Mouse (Mus musculus) urinary bladder, postnatal 4 days (tissue): ENCODE data around the gene Prex1.
"Not testable (repeated sequence)": the region's sequence is repeated elsewhere in the genome, so short reads cannot be mapped to it uniquely, and the experiment has no call there.

Experiments used
- DNase-seq, 2 experiments: peaks; one replicate each; pipeline ENCODE4 v3.0.0; 2021 to 2022; ENCODE audit warnings: low spot score in 2 of 2

The Prex1 gene

GRCm38 (mm10) chr2:166517392-166518174 lies 196.0 kb downstream of the Prex1 start:
- DNase-seq, result not testable (repeated sequence)

GRCm38 (mm10) chr2:166516818-166517353 lies 196.7 kb downstream of the Prex1 start:
- DNase-seq, result no peak
